Mouse (Mus musculus) testis, adult 2 months (tissue): ENCODE data around the gene Emilin3.

Experiments used
- CTCF ChIP-seq: fragments of 200-500 bp; IDR thresholded peaks from 2 replicates; pipeline ENCODE4 v1.5.1; 2012; ENCODE audit warnings: low read depth, mild to moderate bottlenecking, inconsistent platforms, low read length, moderate library complexity; ENCODE audit not compliant: control insufficient read depth, insufficient read depth, insufficient replicate concordance
- POLR2A ChIP-seq: fragments of 200-500 bp; IDR thresholded peaks from 2 replicates; pipeline ENCODE4 v1.6.1; 2012; ENCODE audit warnings: low read depth, mild to moderate bottlenecking, inconsistent platforms, low read length, moderate library complexity; ENCODE audit not compliant: control insufficient read depth

DNA sequence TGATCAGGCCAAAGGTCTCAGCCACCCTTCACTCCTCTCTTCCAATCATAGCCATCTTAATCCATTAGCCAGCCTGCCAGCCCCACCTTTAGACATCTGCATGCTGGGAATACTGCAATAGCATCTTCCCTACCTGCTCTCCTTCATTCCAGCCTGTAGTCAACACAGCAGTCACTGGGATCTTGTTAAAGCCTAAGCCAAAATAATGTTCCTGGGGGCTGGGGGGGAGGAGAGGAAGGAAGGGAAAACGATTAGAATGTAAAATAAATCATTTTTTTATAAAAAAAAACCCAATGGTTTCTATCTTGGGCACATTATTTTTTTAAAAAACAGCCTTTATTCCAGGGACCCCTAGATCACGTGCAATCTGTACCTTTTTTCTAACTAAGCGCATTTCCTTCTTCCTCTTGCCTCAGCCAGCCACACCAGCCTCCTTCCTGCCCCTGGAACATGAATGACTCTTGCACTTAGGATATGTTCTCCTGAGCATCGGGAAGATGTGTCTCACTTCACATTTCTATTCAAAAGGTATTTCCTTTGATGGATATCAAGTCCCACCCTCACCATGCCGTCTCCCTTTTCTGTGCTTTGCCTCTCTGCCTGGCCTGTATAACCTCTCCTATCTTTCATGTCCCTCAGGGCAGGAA, 37.8 kb downstream of the Emilin3 start:
- TF ChIP-seq CTCF = no peak
- TF ChIP-seq POLR2A = no peak
